Mouse (Mus musculus) ovary, adult 10 weeks (tissue): ENCODE data around the gene Nps. TPM values are rescaled to one million over a fixed set of nuclear protein-coding genes. Genes with fewer than 3 reads are reported as not detected.

Source experiments
- polyA plus RNA-seq: library from polyadenylated mRNA; stranded (reverse); fragments of 350-450 nt; fragmentation: Illumina TruSeq; extraction: RNeasy Lipid Tissue Mini Kit (QIAGEN cat#74804); gene quantifications from one replicate; pipeline ENCODE4 v1.2.3, GENCODE M21; 2014

Gene Nps
- 1.0 TPM for polyA plus RNA-seq

DNA sequence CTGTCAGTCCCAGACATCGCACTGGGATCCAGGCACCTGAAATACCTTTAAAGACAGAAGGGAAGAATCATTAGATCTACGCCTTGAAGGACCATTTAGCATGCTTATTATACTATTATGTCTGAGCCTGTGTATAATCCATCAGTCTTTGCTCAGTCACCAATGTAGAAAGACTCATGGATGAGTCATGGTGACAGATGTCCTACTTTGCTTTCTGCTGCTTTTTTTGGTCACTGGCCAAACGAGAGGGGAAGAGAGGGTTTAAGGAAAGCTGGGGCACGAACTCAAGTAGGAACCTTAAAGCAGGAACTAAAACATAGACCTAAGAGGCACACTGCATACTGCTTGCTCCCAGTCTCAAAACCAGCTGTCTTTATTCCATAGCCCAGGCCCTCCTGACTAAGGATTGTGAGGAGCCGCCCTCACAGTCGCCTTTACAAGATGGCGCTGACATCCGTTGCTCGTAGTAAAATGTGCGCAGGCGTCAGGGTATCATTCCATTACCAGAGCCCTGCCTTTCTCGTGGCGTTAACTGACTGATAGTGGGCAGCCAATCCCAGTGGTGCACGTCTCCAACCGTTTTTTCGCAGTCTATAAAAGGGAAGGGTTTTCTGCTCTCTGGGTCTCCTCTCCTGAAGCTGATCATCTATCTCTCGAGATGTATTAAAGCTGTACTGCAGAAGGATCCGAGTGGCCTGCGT, at the start of gene Nps:
Nps (plus strand) TSS at position 651 of the 701 bp plus-strand sequence.

Other genes starting within 250 kb of the Nps start
- gene Foxi2, start 151.6 kb downstream of the Nps start, polyA plus RNA-seq = not detected